Mouse (Mus musculus) intestine, embryonic 15.5 days (tissue): ENCODE measurements around the gene B3glct. TPM values are rescaled to one million over a fixed set of nuclear protein-coding genes. Genes with fewer than 3 reads are reported as not detected.

Experiments used
- ATAC-seq: fragments of 200-750 bp; cut with Nextera tagmentation; 2 replicates; pipeline ENCODE4 v1.8.0; 2017; ENCODE audit warnings: moderate TSS enrichment, moderate library complexity
- H3K27ac ChIP-seq: fragments of 300-500 bp; sonication (generic); 2 replicates; pipeline ENCODE4 v1.5.1; 2015; ENCODE audit warnings: mild to moderate bottlenecking, inconsistent platforms
- H3K27me3 ChIP-seq: fragments of 300-500 bp; sonication (generic); replicated peaks from 2 replicates; pipeline ENCODE4 v1.6.1; 2015; ENCODE audit warnings: inconsistent platforms
- H3K36me3 ChIP-seq: fragments of 300-500 bp; sonication (generic); 2 replicates; pipeline ENCODE4 v1.6.1; 2015; ENCODE audit warnings: inconsistent platforms
- H3K4me1 ChIP-seq: fragments of 300-500 bp; sonication (generic); replicated peaks from 2 replicates; pipeline ENCODE4 v1.6.1; 2015; ENCODE audit warnings: inconsistent platforms
- H3K4me2 ChIP-seq: fragments of 300-500 bp; sonication (generic); replicated peaks from 2 replicates; pipeline ENCODE4 v1.6.1; 2015; ENCODE audit warnings: mild to moderate bottlenecking, inconsistent platforms
- H3K4me3 ChIP-seq: fragments of 300-500 bp; sonication (generic); replicated peaks from 2 replicates; pipeline ENCODE4 v1.5.1; 2015; ENCODE audit warnings: inconsistent platforms
- H3K9ac ChIP-seq: fragments of 300-500 bp; sonication (generic); 2 replicates; pipeline ENCODE4 v1.6.1; 2015; ENCODE audit warnings: inconsistent platforms
- H3K9me3 ChIP-seq: fragments of 300-500 bp; sonication (generic); 2 replicates; pipeline ENCODE4 v1.6.1; 2016; ENCODE audit warnings: inconsistent platforms
- WGBS: fragments of 180-500 bp; shearing (Covaris S2); methylation state at CpG from one replicate; pipeline ENCODE4 v1.1.7; 2015; 5-methylcytosine and 5-hydroxymethylcytosine counted together
- polyA plus RNA-seq: library from polyadenylated mRNA; unstranded; fragments of >200 nt; fragmentation: Nextera tagmentation; extraction: Ambion mirVana; gene quantifications from 2 replicates; pipeline ENCODE4 v1.2.1, GENCODE M21; 2015

The B3glct gene
- polyA plus RNA-seq, 1 experiment from 2014 or later, result 12.3 TPM

GRCm38 (mm10) chr5:149769666-149770065 lies 91.6 kb downstream of the B3glct start:
- Histone ChIP-seq H3K9me3 (no peaks in the 10 kb centered on the region), H3K27me3 (no peaks in the 10 kb centered on the region), H3K9ac (no peak overlapping the region), H3K27ac (no peak overlapping the region), H3K4me2 (no peak overlapping the region), H3K4me3 (no peak overlapping the region), H3K4me1 (no peaks in the 10 kb centered on the region), H3K36me3 (no peaks in the 10 kb centered on the region)
- 92% methylated on average over 8 of the region's 8 CpGs for WGBS
- ATAC-seq, result no peak

DNA sequence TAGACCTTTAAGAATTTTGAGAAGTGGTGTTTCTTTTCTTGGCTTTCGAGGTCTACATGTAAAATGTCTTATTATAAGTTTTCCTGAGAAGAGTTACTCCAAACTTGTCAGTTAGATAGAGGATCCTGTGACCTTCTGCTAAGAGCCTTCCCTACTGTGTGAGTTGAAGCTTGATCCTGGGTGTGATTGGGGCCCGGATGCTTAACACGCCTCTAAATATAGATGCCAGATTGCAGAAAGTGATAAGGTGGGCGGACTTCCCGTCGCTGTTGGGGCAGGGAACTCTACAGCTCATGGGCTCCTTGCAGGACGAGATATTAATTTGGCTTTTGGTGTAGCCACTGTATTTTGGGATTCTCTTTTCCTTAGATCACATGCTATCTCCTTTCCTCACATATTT lies 98.0 kb downstream of the B3glct start:
- no peaks in the 10 kb centered on the region for H3K4me1 ChIP-seq
- H3K9me3 ChIP-seq, result no peaks in the 10 kb centered on the region
- ATAC-seq, result no peak
- H3K4me3 ChIP-seq, result no peak overlapping the region
- no peak overlapping the region for H3K9ac ChIP-seq
- H3K36me3 ChIP-seq, result no peaks in the 10 kb centered on the region
- H3K27ac ChIP-seq, result no peak overlapping the region
- WGBS, result 85% methylated on average over 7 of the region's 7 CpGs
- no peak overlapping the region for H3K4me2 ChIP-seq
- H3K27me3 ChIP-seq, result no peaks in the 10 kb centered on the region

- no peak overlapping the region for H3K27ac ChIP-seq
- no peak overlapping the region for H3K4me3 ChIP-seq
Observed at GRCm38 (mm10) chr5:149779740-149780139, 101.7 kb downstream of the B3glct start.

DNA sequence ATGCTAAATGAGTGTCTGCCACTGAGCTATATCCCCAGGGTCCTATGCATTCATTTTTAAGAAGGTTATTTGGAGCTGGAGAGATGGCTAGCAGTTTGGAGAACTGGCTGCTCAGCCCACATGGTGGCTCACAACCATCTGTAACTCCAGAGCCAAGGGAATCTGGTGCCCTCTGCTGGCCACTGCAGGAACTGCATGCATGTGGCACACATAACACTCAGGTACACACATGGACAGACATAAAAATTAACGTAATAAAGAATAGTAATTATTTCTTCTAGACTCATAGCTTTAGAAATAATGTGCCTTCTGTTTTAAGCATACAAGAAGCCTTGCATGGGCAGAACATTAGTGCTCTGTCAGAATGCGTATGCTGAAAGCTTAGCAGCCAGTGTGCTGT lies 102.4 kb downstream of the B3glct start:
- no peak for ATAC-seq
- no peak overlapping the region for H3K9ac ChIP-seq
- WGBS, result 93% methylated on average over 2 of the region's 2 CpGs
- no peak overlapping the region for H3K4me3 ChIP-seq
- no peak overlapping the region for H3K4me2 ChIP-seq
- no peaks in the 10 kb centered on the region for H3K27me3 ChIP-seq
- H3K36me3 ChIP-seq, result no peaks in the 10 kb centered on the region
- H3K9me3 ChIP-seq, result no peaks in the 10 kb centered on the region
- H3K27ac ChIP-seq, result no peak overlapping the region
- no peaks in the 10 kb centered on the region for H3K4me1 ChIP-seq

More at GRCm38 (mm10) chr5:149779740-149780139, 101.7 kb downstream of the B3glct start:
- no peaks in the 10 kb centered on the region for H3K36me3 ChIP-seq
- H3K4me2 ChIP-seq, result no peak overlapping the region
- no peak for ATAC-seq
- WGBS, result 90% methylated on average over 6 of the region's 6 CpGs
- no peaks in the 10 kb centered on the region for H3K9me3 ChIP-seq
- H3K9ac ChIP-seq, result no peak overlapping the region
- no peaks in the 10 kb centered on the region for H3K4me1 ChIP-seq
- H3K27me3 ChIP-seq, result no peaks in the 10 kb centered on the region

- H3K9ac ChIP-seq, result no peak overlapping the region
- no peak overlapping the region for H3K4me3 ChIP-seq
- no peak overlapping the region for H3K27ac ChIP-seq
- H3K4me1 ChIP-seq, result no peaks in the 10 kb centered on the region
- no peaks in the 10 kb centered on the region for H3K27me3 ChIP-seq
- H3K9me3 ChIP-seq, result no peaks in the 10 kb centered on the region
- no peaks in the 10 kb centered on the region for H3K36me3 ChIP-seq
- WGBS, result 26% methylated on average over 8 of the region's 8 CpGs
- no peak overlapping the region for H3K4me2 ChIP-seq
- no peak for ATAC-seq
Observed at GRCm38 (mm10) chr5:149790087-149790486, 112.1 kb downstream of the B3glct start.

DNA sequence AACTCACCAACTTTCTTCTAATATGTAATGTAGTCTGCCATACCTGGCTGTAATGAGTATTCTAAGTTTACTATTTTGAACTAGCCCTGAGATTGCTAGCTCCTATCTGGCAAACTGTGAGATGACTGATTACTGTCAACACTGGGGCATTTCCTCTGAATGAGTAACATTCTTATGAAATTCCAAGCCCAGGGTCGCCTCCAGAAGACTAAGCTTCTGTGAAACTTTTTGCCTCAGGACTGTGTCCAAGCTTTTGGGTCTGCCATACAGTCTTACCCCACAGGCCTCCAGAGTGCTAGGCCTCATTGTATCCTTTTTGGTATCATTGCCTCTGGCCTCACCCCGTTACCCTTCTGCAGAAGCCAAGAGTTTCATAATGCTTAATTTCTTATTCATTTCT lies 132.0 kb downstream of the B3glct start:
- Histone ChIP-seq H3K4me3 (no peak overlapping the region), H3K4me2 (no peak overlapping the region), H3K9ac (no peak overlapping the region), H3K9me3 (no peaks in the 10 kb centered on the region), H3K27ac (no peak overlapping the region), H3K36me3 (no peaks in the 10 kb centered on the region), H3K27me3 (no peaks in the 10 kb centered on the region), H3K4me1 (no peaks in the 10 kb centered on the region; the same call in 1 of the 2 replicates)
- WGBS, result 68% methylated on average over 2 of the region's 2 CpGs
- no peak for ATAC-seq

DNA sequence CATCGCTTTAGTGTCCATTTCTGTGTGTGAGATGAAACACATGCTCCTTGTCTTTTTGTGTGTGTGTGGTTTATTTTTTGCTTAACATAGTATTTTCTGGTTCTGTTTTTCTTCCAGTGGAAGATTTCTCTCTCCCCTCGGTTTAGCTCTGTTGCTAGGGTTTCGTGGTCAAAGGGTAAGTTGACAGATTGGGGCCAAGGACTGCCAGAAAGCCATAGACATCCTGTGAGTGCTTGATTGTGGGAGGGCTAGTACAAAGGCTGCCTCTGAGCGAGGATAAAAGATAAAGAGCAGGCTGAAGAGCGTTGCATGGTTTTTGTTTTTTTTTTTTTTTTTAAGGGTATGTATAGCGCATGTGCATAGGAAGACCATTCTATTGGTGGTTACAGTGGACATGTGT lies 133.8 kb downstream of the B3glct start:
- Histone ChIP-seq H3K4me1 (no peaks in the 10 kb centered on the region; the same call in 1 of the 2 replicates), H3K4me2 (peak overlapping the region; percentile 26; the same call in 1 of the 2 replicates), H3K27me3 (no peaks in the 10 kb centered on the region), H3K9me3 (no peaks in the 10 kb centered on the region), H3K9ac (no peak overlapping the region), H3K27ac (no peak overlapping the region; the same call in 1 of the 2 replicates), H3K4me3 (no peak overlapping the region), H3K36me3 (no peaks in the 10 kb centered on the region)
- 28% methylated on average over 6 of the region's 6 CpGs for WGBS
- peak; percentile 90 for ATAC-seq

Other genes with a start within 250 kb of the B3glct start
- gene Tex26, start 238.6 kb upstream of the B3glct start, polyA plus RNA-seq, result 0.11 and 0.36 TPM in 2 replicates
- gene Wdr95, start 149.6 kb upstream of the B3glct start, polyA plus RNA-seq, result not detected in 2 replicates
- 54.8 and 56.8 TPM in 2 replicates for gene Hsph1, start 41.9 kb upstream of the B3glct start, polyA plus RNA-seq